Mouse (Mus musculus): ENCODE results near the gene Hspb9.

Hspb9 gene

DNA sequence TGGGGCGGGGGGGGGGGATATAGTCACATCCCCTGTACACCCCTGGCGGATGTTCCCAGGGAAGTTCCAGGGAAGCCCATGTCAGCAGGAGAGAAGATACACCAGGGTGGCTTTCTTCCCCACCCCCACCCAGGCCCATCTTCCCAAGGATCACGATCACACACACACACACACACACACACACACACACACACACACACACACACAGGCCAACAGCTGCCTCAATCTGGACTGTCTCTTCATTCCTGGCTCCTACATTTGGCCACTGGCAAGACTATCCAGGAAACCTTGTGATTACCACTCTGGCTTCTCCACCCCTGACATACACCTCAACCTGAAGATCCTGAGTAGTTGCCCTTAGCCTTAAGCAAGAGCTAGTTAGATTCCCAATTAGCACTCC is 28.3 kb upstream of the Hspb9 start:
- H3K4me3 ChIP-seq (replicated peaks; ENCODE audit: low read length): no peak overlapping the region
- no peaks in the 10 kb centered on the region for H3K9me3 ChIP-seq (ENCODE audit: low read length)
- H3K4me1 ChIP-seq (replicated peaks; ENCODE audit: low read depth, low read length): peaks cover 46% of the 10 kb centered on the region
- H3K27me3 ChIP-seq (ENCODE audit: insufficient read depth, low read length): peaks cover 6% of the 10 kb centered on the region
- H3K36me3 ChIP-seq (ENCODE audit: insufficient read depth, low read length): no peaks in the 10 kb centered on the region
- TF ChIP-seq NANOG (IDR thresholded peaks at IDR 0.05; ENCODE audit: borderline replicate concordance, low read length) (no peak), CTCF (conservative IDR thresholded peaks at IDR 0.05; ENCODE audit: low read length) (no peak), POU5F1 (IDR thresholded peaks at IDR 0.05; ENCODE audit: borderline replicate concordance, low read length) (no peak)

DNA sequence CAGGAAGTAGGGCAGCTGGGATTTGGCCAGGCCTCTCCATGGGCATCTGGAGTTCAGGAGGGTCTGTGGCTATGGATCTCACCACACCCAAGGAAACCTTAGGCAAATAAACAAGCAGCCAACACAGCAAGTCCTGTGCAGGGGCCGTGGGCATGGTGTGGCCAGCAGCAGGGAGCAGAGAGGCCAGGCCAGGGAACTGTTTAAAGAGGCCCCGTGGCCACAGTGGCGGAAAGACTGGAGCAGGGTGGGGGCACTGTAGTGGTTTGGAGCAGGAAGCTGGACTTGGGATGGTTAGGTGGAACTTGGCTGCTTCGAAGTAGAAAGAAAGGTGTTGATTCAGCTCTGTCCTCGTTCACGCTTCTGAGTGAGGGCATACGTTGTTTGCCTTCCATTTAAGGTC is 26.4 kb upstream of the Hspb9 start:
- H3K4me3 ChIP-seq (replicated peaks; ENCODE audit: low read length): no peak overlapping the region
- TF ChIP-seq NANOG (IDR thresholded peaks at IDR 0.05; ENCODE audit: borderline replicate concordance, low read length): no peak
- TF ChIP-seq POU5F1 (IDR thresholded peaks at IDR 0.05; ENCODE audit: borderline replicate concordance, low read length): no peak
- no peak for TF ChIP-seq CTCF (conservative IDR thresholded peaks at IDR 0.05; ENCODE audit: low read length)

DNA sequence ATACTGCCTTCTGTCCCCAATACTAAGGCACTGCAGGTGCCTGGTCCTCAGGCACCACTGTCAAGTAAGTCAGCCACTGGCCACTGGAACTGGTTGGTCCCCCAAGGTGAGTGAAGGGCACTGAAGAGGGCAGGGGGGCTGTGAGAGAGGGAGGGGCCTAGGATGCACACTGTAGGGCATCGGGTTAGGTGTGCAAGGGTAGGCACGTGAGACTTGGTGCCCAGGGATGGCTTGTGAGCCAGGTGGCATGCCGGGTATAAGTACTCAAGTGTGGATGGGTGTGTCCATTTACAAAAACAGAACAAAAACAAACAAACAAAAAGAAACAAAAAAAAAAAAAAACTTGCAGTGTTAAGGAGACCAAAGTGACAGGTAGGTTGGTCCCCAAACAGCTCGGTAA is 25.2 kb upstream of the Hspb9 start:
- H3K36me3 ChIP-seq (ENCODE audit: insufficient read depth, low read length): no peaks in the 10 kb centered on the region
- peaks cover 30% of the 10 kb centered on the region for H3K27me3 ChIP-seq (ENCODE audit: insufficient read depth, low read length)
- H3K9me3 ChIP-seq (ENCODE audit: low read length): no peaks in the 10 kb centered on the region
- H3K4me1 ChIP-seq (replicated peaks; ENCODE audit: low read depth, low read length): peaks cover 41% of the 10 kb centered on the region
- TF ChIP-seq POU5F1 (IDR thresholded peaks at IDR 0.05; ENCODE audit: borderline replicate concordance, low read length) (no peak), NANOG (IDR thresholded peaks at IDR 0.05; ENCODE audit: borderline replicate concordance, low read length) (no peak), CTCF (conservative IDR thresholded peaks at IDR 0.05; ENCODE audit: low read length) (no peak)
- no peak overlapping the region for H3K4me3 ChIP-seq (replicated peaks; ENCODE audit: low read length)

More for the DNA sequence above, 26.4 kb upstream of the Hspb9 start:
- Histone ChIP-seq H3K4me1 (replicated peaks; ENCODE audit: low read depth, low read length) (peaks cover 42% of the 10 kb centered on the region), H3K27me3 (ENCODE audit: insufficient read depth, low read length) (peaks cover 24% of the 10 kb centered on the region), H3K36me3 (ENCODE audit: insufficient read depth, low read length) (no peaks in the 10 kb centered on the region), H3K9me3 (ENCODE audit: low read length) (no peaks in the 10 kb centered on the region)

- Histone ChIP-seq H3K9me3 (ENCODE audit: low read length) (no peaks in the 10 kb centered on the region), H3K27me3 (ENCODE audit: insufficient read depth, low read length) (peaks cover 30% of the 10 kb centered on the region), H3K4me3 (replicated peaks; ENCODE audit: low read length) (no peak overlapping the region), H3K36me3 (ENCODE audit: insufficient read depth, low read length) (no peaks in the 10 kb centered on the region), H3K4me1 (replicated peaks; ENCODE audit: low read depth, low read length) (peaks cover 35% of the 10 kb centered on the region)
- TF ChIP-seq NANOG (IDR thresholded peaks at IDR 0.05; ENCODE audit: borderline replicate concordance, low read length) (no peak), CTCF (conservative IDR thresholded peaks at IDR 0.05; ENCODE audit: low read length) (no peak)
These were observed 23.3 kb upstream of the Hspb9 start for GRCm38 (mm10) chr11:100690389-100690788.

DNA sequence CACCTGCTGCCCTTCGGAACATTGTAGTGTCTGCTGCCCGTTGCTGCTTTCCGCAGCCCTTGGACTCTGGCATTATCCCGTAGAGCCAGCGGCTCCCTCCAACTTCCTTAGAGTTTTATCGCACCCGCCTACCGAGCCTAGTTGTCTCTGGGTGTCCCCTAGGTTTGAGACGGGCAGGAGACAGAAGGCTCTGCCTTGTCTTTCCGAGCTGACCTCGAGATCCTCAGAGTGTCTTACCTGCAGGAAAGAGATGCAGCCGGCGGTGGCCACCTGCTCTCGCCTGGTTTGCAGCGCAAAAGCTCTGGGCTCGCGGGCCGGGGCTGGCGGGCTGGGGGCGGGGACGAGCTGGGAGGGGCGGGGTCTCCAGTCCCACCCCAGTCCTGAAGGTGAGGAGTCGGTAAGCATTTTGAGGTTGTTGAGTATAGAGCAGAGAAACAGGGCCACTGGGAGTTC is 21.5 kb upstream of the Hspb9 start, which contains the start of gene Zfp385c:
Zfp385c (minus strand) TSS at position 292 of the 453 bp plus-strand sequence.
- no peaks in the 10 kb centered on the region for H3K36me3 ChIP-seq (ENCODE audit: insufficient read depth, low read length)
- H3K4me1 ChIP-seq (replicated peaks; ENCODE audit: low read depth, low read length): peaks cover 43% of the 10 kb centered on the region
- no peaks in the 10 kb centered on the region for H3K9me3 ChIP-seq (ENCODE audit: low read length)
- H3K4me3 ChIP-seq (replicated peaks; ENCODE audit: low read length): peak within 1 kb of the TSS; percentile 72
- TF ChIP-seq CTCF (conservative IDR thresholded peaks at IDR 0.05; ENCODE audit: low read length): no peak
- TF ChIP-seq POU5F1 (IDR thresholded peaks at IDR 0.05; ENCODE audit: borderline replicate concordance, low read length): no peak
- no peak for TF ChIP-seq NANOG (IDR thresholded peaks at IDR 0.05; ENCODE audit: borderline replicate concordance, low read length)
- H3K27me3 ChIP-seq (ENCODE audit: insufficient read depth, low read length): peaks cover 30% of the 10 kb centered on the region

DNA sequence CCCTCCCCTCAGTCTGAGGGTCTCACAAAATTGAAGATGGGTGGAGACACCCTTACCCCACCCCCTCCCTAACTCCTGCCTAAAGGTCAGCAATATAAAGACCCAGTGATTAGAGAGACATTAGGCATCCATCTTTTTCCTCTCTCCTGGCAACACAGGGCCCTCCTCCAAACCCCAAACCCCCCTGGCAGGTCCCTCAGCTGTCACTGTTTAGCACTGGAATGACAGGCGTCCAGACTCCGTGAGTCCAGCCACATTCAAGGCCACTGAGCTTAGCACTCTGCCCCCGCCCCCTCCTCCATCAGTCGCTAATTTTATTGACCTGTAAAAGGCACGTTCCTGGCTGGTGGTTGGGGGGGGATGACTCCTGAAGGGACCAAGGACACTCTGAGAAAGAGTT is 20.5 kb upstream of the Hspb9 start:
- H3K4me1 ChIP-seq (replicated peaks; ENCODE audit: low read depth, low read length): peaks cover 43% of the 10 kb centered on the region
- TF ChIP-seq CTCF (conservative IDR thresholded peaks at IDR 0.05; ENCODE audit: low read length): no peak
- no peak overlapping the region for H3K4me3 ChIP-seq (replicated peaks; ENCODE audit: low read length)

DNA sequence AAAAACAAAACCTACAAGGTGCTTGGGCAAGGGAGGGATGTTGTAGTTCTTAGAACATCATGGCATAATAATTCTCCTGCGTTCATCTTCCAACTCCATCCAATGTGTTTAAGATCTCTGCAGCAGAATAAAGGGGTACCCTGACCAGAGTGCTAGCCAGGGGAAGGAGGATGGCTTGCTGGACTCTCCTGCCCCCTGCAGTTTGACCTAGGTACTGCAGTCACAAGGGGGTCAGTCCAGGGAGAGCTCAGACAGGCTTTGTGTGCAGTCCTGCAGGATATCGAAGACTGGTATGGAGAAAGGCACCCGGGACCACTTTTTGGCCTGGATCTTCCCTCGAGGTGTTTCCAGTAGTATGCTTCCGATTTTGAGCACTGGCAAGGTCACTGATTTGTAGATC is 18.7 kb upstream of the Hspb9 start:
- no peaks in the 10 kb centered on the region for H3K9me3 ChIP-seq (ENCODE audit: low read length)
- no peak overlapping the region for H3K4me3 ChIP-seq (replicated peaks; ENCODE audit: low read length)
- no peaks in the 10 kb centered on the region for H3K36me3 ChIP-seq (ENCODE audit: insufficient read depth, low read length)
- H3K4me1 ChIP-seq (replicated peaks; ENCODE audit: low read depth, low read length): peaks cover 41% of the 10 kb centered on the region
- TF ChIP-seq NANOG (IDR thresholded peaks at IDR 0.05; ENCODE audit: borderline replicate concordance, low read length) (no peak), POU5F1 (IDR thresholded peaks at IDR 0.05; ENCODE audit: borderline replicate concordance, low read length) (no peak), CTCF (conservative IDR thresholded peaks at IDR 0.05; ENCODE audit: low read length) (peak; percentile 97)
- H3K27me3 ChIP-seq (ENCODE audit: insufficient read depth, low read length): peaks cover 38% of the 10 kb centered on the region

More for the DNA sequence above, 20.5 kb upstream of the Hspb9 start:
- Histone ChIP-seq H3K27me3 (ENCODE audit: insufficient read depth, low read length) (peaks cover 30% of the 10 kb centered on the region), H3K36me3 (ENCODE audit: insufficient read depth, low read length) (no peaks in the 10 kb centered on the region), H3K9me3 (ENCODE audit: low read length) (no peaks in the 10 kb centered on the region)

- no peak for TF ChIP-seq NANOG (IDR thresholded peaks at IDR 0.05; ENCODE audit: borderline replicate concordance, low read length)
- TF ChIP-seq POU5F1 (IDR thresholded peaks at IDR 0.05; ENCODE audit: borderline replicate concordance, low read length): no peak
- no peak for TF ChIP-seq CTCF (conservative IDR thresholded peaks at IDR 0.05; ENCODE audit: low read length)
- Histone ChIP-seq H3K36me3 (ENCODE audit: insufficient read depth, low read length) (no peaks in the 10 kb centered on the region), H3K9me3 (ENCODE audit: low read length) (no peaks in the 10 kb centered on the region), H3K27me3 (ENCODE audit: insufficient read depth, low read length) (peaks cover 10% of the 10 kb centered on the region; the same call in 1 of the 2 replicates), H3K4me1 (replicated peaks; ENCODE audit: low read depth, low read length) (peaks cover 37% of the 10 kb centered on the region), H3K4me3 (replicated peaks; ENCODE audit: low read length) (no peak overlapping the region)
These were observed 15.7 kb upstream of the Hspb9 start for GRCm38 (mm10) chr11:100697921-100698320.

DNA sequence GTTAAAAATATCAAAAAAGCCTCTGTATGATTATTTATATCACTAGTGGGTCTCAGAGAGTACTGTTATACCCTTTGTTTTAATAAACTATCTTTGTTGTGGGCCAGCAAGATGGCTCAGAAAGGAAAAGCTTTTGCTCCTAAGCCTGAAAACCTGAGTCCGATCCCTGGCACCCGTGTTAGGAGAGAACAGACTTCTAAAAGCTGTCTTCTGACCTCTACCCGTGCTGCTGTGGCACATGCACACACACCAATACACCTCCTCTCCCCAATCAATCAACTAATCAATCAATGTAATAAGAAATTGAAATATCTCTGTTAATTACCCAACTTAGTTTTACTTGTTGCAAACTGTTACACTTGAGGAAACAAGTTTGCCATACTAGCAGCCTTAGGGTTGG is 12.9 kb upstream of the Hspb9 start:
- TF ChIP-seq CTCF (conservative IDR thresholded peaks at IDR 0.05; ENCODE audit: low read length) (no peak), POU5F1 (IDR thresholded peaks at IDR 0.05; ENCODE audit: borderline replicate concordance, low read length) (no peak)

More for the DNA sequence above, 12.9 kb upstream of the Hspb9 start:
- H3K27me3 ChIP-seq (ENCODE audit: insufficient read depth, low read length): peaks cover 10% of the 10 kb centered on the region; the same call in 1 of the 2 replicates
- no peak overlapping the region for H3K4me3 ChIP-seq (replicated peaks; ENCODE audit: low read length)
- H3K9me3 ChIP-seq (ENCODE audit: low read length): no peaks in the 10 kb centered on the region
- peaks cover 43% of the 10 kb centered on the region for H3K4me1 ChIP-seq (replicated peaks; ENCODE audit: low read depth, low read length)
- H3K36me3 ChIP-seq (ENCODE audit: insufficient read depth, low read length): peaks cover 16% of the 10 kb centered on the region
